Mouse (Mus musculus) neural tube, embryonic 12.5 days (tissue): ENCODE data around the gene Tomm40. TPM values are rescaled to one million over a fixed set of nuclear protein-coding genes. Genes with fewer than 3 reads are reported as not detected.
A peak's percentile ranks its signal among the peaks of the same experiment; 100 is the strongest.

Experiments
- ATAC-seq: fragments of 200-750 bp; cut with Nextera tagmentation; 2 replicates; pipeline ENCODE4 v1.8.0; 2017; ENCODE audit warnings: low read depth, mild to moderate bottlenecking, moderate TSS enrichment, moderate library complexity; ENCODE audit not compliant: low FRiP score
- H3K27ac ChIP-seq: fragments of 300-500 bp; sonication (generic); 2 replicates; pipeline ENCODE4 v1.5.1; 2016
- H3K27me3 ChIP-seq: fragments of 300-500 bp; sonication (generic); replicated peaks from 2 replicates; pipeline ENCODE4 v1.6.1; 2016; ENCODE audit warnings: mild to moderate bottlenecking
- H3K36me3 ChIP-seq: fragments of 300-500 bp; sonication (generic); 2 replicates; pipeline ENCODE4 v1.6.1; 2016; ENCODE audit warnings: mild to moderate bottlenecking
- H3K4me1 ChIP-seq: fragments of 300-500 bp; sonication (generic); 2 replicates; pipeline ENCODE4 v1.6.1; 2016
- H3K4me2 ChIP-seq: fragments of 300-500 bp; sonication (generic); replicated peaks from 2 replicates; pipeline ENCODE4 v1.6.1; 2016; ENCODE audit warnings: mild to moderate bottlenecking
- H3K4me3 ChIP-seq: fragments of 300-500 bp; sonication (generic); 2 replicates; pipeline ENCODE4 v1.5.1; 2016
- H3K9ac ChIP-seq: fragments of 300-500 bp; sonication (generic); 2 replicates; pipeline ENCODE4 v1.6.1; 2016; ENCODE audit warnings: mild to moderate bottlenecking
- H3K9me3 ChIP-seq: fragments of 300-500 bp; sonication (generic); 2 replicates; pipeline ENCODE4 v1.6.1; 2016; ENCODE audit warnings: mild to moderate bottlenecking
- WGBS: fragments of 180-500 bp; shearing (Covaris S2); methylation state at CpG from one replicate; pipeline ENCODE4 v1.1.7; 2016; 5-methylcytosine and 5-hydroxymethylcytosine counted together
- polyA plus RNA-seq: library from polyadenylated mRNA; unstranded; fragments of >200 nt; fragmentation: Nextera tagmentation; extraction: Ambion mirVana; gene quantifications from 2 replicates; pipeline ENCODE4 v1.2.1, GENCODE M21; 2016

Gene Tomm40
- polyA plus RNA-seq, 1 experiment from 2014 or later: 159 TPM

DNA sequence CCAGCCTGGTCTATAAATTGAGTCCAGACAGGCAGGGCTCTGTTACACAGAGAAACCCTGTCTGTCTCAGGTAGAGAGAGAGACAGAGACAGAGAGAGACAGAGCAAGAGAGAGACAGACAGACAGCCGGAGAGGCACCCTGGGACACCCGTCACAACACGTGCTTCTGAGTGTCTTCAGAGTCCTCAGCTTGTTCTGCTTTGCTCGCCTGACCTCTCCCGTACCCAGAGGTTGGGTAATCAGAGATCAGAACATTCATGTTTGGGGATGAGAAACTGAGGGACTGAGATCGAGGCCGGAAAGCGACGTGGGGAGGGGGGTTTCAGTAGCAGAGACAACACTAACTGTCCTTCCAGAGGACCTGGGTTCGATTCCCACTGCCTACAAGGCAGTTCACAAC lies 39.4 kb downstream of the Tomm40 start:
- Histone ChIP-seq H3K27ac (no peak overlapping the region), H3K36me3 (no peaks in the 10 kb centered on the region), H3K9ac (no peak overlapping the region), H3K4me2 (no peak overlapping the region), H3K4me1 (no peaks in the 10 kb centered on the region), H3K9me3 (no peaks in the 10 kb centered on the region), H3K4me3 (no peak overlapping the region), H3K27me3 (no peaks in the 10 kb centered on the region)
- 82% methylated on average over 10 of the region's 10 CpGs for WGBS
- ATAC-seq: no peak

- H3K9ac ChIP-seq: no peak overlapping the region
- no peaks in the 10 kb centered on the region for H3K27me3 ChIP-seq
- no peak overlapping the region for H3K4me2 ChIP-seq
- no peak overlapping the region for H3K4me3 ChIP-seq
- 75% methylated on average over 14 of the region's 14 CpGs for WGBS
- ATAC-seq: no peak
- H3K9me3 ChIP-seq: no peaks in the 10 kb centered on the region
- no peaks in the 10 kb centered on the region for H3K36me3 ChIP-seq
- no peak overlapping the region for H3K27ac ChIP-seq
- H3K4me1 ChIP-seq: peaks cover 4% of the 10 kb centered on the region; the same call in 1 of the 2 replicates
These were observed 42.0 kb downstream of the Tomm40 start for GRCm38 (mm10) chr7:19673083-19673699.

DNA sequence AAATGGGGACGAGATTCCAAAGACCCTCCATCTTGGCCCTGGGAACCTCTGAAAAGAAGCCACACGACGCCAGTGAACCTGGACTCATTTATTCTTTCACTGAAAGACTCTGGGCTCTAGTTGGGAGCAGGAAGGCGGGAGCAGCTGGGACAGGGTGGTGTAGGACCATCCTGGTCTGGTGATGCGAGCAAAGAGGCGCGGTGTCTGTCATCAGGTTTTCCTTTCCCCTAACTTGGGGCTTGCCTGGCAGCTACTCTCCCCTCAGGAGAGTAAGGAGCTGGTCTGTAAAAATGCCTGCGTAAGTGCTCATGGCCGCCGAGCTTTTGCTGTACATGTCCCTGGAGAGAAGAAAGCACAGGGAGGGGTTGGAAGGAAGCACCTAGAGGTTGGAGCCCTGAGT lies 43.7 kb downstream of the Tomm40 start:
- ATAC-seq: no peak
- H3K36me3 ChIP-seq: no peaks in the 10 kb centered on the region
- H3K4me2 ChIP-seq: no peak overlapping the region
- WGBS: 76% methylated on average over 10 of the region's 10 CpGs
- peaks cover 4% of the 10 kb centered on the region; the same call in 1 of the 2 replicates for H3K4me1 ChIP-seq
- no peak overlapping the region for H3K9ac ChIP-seq
- H3K27me3 ChIP-seq: no peaks in the 10 kb centered on the region
- H3K9me3 ChIP-seq: no peaks in the 10 kb centered on the region
- H3K27ac ChIP-seq: no peak overlapping the region
- no peak overlapping the region for H3K4me3 ChIP-seq

GRCm38 (mm10) chr7:19668947-19669721 lies 46.1 kb downstream of the Tomm40 start:
- WGBS: 8% methylated on average over 10 of the region's 10 CpGs
- Histone ChIP-seq H3K27ac (no peak overlapping the region), H3K9ac (0 out of 2 replicates have a peak overlapping the region, but pooled peaks have one; percentile 13), H3K4me2 (peak overlapping the region; percentile 37), H3K4me3 (no peak overlapping the region), H3K4me1 (peaks cover 8% of the 10 kb centered on the region), H3K36me3 (no peaks in the 10 kb centered on the region), H3K27me3 (no peaks in the 10 kb centered on the region), H3K9me3 (no peaks in the 10 kb centered on the region)
- ATAC-seq: peak; percentile 59; the same call in 1 of the 2 replicates

- no peaks in the 10 kb centered on the region for H3K27me3 ChIP-seq
- H3K9me3 ChIP-seq: no peaks in the 10 kb centered on the region
- WGBS: 84% methylated on average over 2 of the region's 2 CpGs
- H3K4me1 ChIP-seq: peaks cover 23% of the 10 kb centered on the region
- H3K4me2 ChIP-seq: no peak overlapping the region
- no peak overlapping the region for H3K4me3 ChIP-seq
- no peak overlapping the region for H3K27ac ChIP-seq
- no peak for ATAC-seq
- H3K36me3 ChIP-seq: no peaks in the 10 kb centered on the region
- no peak overlapping the region for H3K9ac ChIP-seq
These were observed 47.8 kb downstream of the Tomm40 start for GRCm38 (mm10) chr7:19667434-19667833.

DNA sequence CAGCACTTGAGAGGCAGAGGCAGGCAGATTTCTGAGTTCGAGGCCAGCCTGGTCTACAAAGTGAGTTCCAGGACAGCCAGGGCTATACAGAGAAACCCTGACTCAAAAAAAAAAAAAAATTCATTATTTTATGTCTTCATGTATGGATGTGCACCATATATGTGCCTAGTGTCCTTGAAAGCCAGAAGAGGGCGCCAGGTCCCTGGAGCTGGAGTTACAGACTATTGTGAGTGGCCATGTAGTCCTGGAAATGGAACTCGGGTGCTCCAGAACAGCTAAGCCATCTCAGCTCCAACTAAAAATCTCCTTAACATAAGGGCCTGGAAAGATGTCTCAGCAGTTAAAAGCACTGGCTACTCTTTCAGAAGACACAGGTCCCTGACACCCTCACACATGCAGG lies 48.5 kb downstream of the Tomm40 start:
- no peak for ATAC-seq
- Histone ChIP-seq H3K4me2 (no peak overlapping the region), H3K27me3 (no peaks in the 10 kb centered on the region), H3K36me3 (0 out of 2 replicates have a peak, but pooled peaks cover 4% of the 10 kb centered on the region), H3K9ac (no peak overlapping the region), H3K4me1 (peaks cover 23% of the 10 kb centered on the region), H3K9me3 (no peaks in the 10 kb centered on the region), H3K4me3 (no peak overlapping the region), H3K27ac (no peak overlapping the region)
- 69% methylated on average over 3 of the region's 3 CpGs for WGBS

GRCm38 (mm10) chr7:19664955-19665841 lies 50.0 kb downstream of the Tomm40 start, which contains the start of gene Clptm1:
Gene Clptm1 (minus strand): TSS chr7:19665033.
- Histone ChIP-seq H3K27me3 (no peaks in the 10 kb centered on the region), H3K4me3 (peak within 1 kb of the TSS; percentile 95), H3K27ac (peak within 1 kb of the TSS; percentile 58), H3K4me1 (peaks cover 23% of the 10 kb centered on the region), H3K4me2 (peak within 1 kb of the TSS; percentile 71), H3K9ac (peak within 1 kb of the TSS; percentile 94), H3K36me3 (0 out of 2 replicates have a peak, but pooled peaks cover 6% of the 10 kb centered on the region), H3K9me3 (no peaks in the 10 kb centered on the region)
- under 1% methylated on average over 63 of the region's 63 CpGs for WGBS
- ATAC-seq: peak; percentile 88

DNA sequence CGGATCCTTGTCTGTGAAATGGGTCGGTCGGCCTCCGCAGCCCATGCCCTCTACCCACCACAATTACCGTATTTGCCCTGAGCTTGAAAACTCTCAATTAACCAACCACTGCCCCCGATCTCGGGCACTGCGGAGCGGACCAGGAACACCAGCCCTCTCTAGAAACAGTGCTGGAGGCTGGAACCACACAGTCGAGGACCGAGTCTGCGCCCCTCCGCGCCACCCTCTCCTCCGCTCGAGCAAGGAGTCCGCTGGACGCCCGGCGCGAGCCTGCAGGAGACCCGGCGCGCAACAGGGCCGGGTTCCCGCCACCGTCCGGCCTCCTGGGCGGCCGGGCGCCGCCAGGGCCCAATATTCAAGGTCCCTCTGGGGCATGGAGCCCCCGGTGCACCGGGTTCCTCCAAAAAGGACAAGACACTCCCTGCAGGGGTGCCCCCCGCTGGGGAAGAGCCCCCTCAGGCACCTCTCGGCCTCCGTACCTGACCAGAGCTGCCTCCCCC lies 50.7 kb downstream of the Tomm40 start:
- H3K4me1 ChIP-seq: peaks cover 23% of the 10 kb centered on the region
- WGBS: under 1% methylated on average over 37 of the region's 37 CpGs
- no peaks in the 10 kb centered on the region for H3K9me3 ChIP-seq
- H3K9ac ChIP-seq: peak overlapping the region; percentile 94
- H3K27me3 ChIP-seq: no peaks in the 10 kb centered on the region
- peak; percentile 55 for ATAC-seq
- H3K4me2 ChIP-seq: peak overlapping the region; percentile 71
- H3K27ac ChIP-seq: 0 out of 2 replicates have a peak overlapping the region, but pooled peaks have one; percentile 23
- peaks cover 8% of the 10 kb centered on the region for H3K36me3 ChIP-seq
- peak overlapping the region; percentile 95 for H3K4me3 ChIP-seq

DNA sequence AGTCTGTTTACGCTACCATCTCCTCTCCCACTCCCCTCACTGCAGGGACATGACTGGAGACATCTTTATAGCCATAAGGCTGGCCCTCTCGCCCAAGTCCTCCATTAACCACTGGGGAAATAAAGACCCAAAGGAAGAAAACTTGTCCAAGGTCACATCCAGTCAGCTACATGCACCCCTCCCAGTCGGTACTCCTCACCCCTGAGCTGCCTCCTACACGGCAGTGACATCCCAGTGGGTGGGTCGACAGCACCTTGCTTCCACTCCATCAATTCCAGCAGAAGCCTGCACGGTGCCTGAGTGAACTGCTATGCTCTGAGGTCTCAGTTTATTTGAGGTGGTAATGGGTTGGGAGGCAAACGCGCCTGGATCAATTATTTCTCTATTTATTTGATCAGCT lies 51.3 kb downstream of the Tomm40 start:
- no peak for ATAC-seq
- H3K9me3 ChIP-seq: no peaks in the 10 kb centered on the region
- WGBS: 15% methylated on average over 8 of the region's 8 CpGs
- H3K9ac ChIP-seq: peak overlapping the region; percentile 94
- peak overlapping the region; percentile 95 for H3K4me3 ChIP-seq
- peak overlapping the region; percentile 71 for H3K4me2 ChIP-seq
- H3K36me3 ChIP-seq: peaks cover 8% of the 10 kb centered on the region
- H3K27me3 ChIP-seq: no peaks in the 10 kb centered on the region
- peaks cover 20% of the 10 kb centered on the region for H3K4me1 ChIP-seq
- H3K27ac ChIP-seq: no peak overlapping the region

- no peaks in the 10 kb centered on the region for H3K4me1 ChIP-seq
- H3K4me2 ChIP-seq: no peak overlapping the region
- no peak overlapping the region for H3K27ac ChIP-seq
- no peak for ATAC-seq
- H3K36me3 ChIP-seq: peaks cover 72% of the 10 kb centered on the region
- no peaks in the 10 kb centered on the region for H3K9me3 ChIP-seq
- H3K9ac ChIP-seq: no peak overlapping the region
- 94% methylated on average over 2 of the region's 2 CpGs for WGBS
- no peak overlapping the region for H3K4me3 ChIP-seq
- H3K27me3 ChIP-seq: no peaks in the 10 kb centered on the region
These were observed 62.6 kb downstream of the Tomm40 start for GRCm38 (mm10) chr7:19652614-19653013.
